Mouse (Mus musculus): ENCODE results near the gene 4931422A03Rik. TPM values are rescaled to one million over a fixed set of nuclear protein-coding genes. Genes with fewer than 3 reads are reported as not detected.

4931422A03Rik gene
- polyA plus RNA-seq, 1 experiment from 2014 or later, result 1.9 TPM

GRCm38 (mm10) chr2:103977216-103977615 lies 50.9 kb downstream of the 4931422A03Rik start:
- Histone ChIP-seq H3K9me3 (ENCODE audit: control insufficient read depth, low read length) (no peaks in the 10 kb centered on the region), H3K9ac (ENCODE audit: low read length) (no peak overlapping the region), H3K4me2 (ENCODE audit: low read depth, low read length) (no peak overlapping the region), H3K4me3 (ENCODE audit: low read length) (no peak overlapping the region), H3K27ac (ENCODE audit: low read length) (no peak overlapping the region), H3K27me3 (ENCODE audit: control insufficient read depth, insufficient read depth, low read depth, low read length) (peaks cover 4% of the 10 kb centered on the region; the same call in 1 of the 2 replicates), H3K4me1 (replicated peaks; ENCODE audit: control insufficient read depth, insufficient read depth, low read length) (no peaks in the 10 kb centered on the region), H3K36me3 (ENCODE audit: control insufficient read depth, insufficient read depth, low read length) (no peaks in the 10 kb centered on the region)
- no peak for ATAC-seq (ENCODE audit: low read depth)
- 67% methylated on average over 8 of the region's 8 CpGs for WGBS

GRCm38 (mm10) chr2:103975904-103976303 lies 52.3 kb downstream of the 4931422A03Rik start:
- WGBS, result 61% methylated on average over 7 of the region's 7 CpGs

GRCm38 (mm10) chr2:103971838-103972237 lies 56.3 kb downstream of the 4931422A03Rik start:
- WGBS, result 10% methylated on average over 3 of the region's 3 CpGs
- Histone ChIP-seq H3K9me3 (ENCODE audit: control insufficient read depth, low read length) (no peaks in the 10 kb centered on the region), H3K27me3 (ENCODE audit: control insufficient read depth, insufficient read depth, low read depth, low read length) (peaks cover 19% of the 10 kb centered on the region; the same call in 1 of the 2 replicates), H3K4me1 (replicated peaks; ENCODE audit: control insufficient read depth, insufficient read depth, low read length) (peaks cover 7% of the 10 kb centered on the region; the same call in 1 of the 2 replicates), H3K36me3 (ENCODE audit: control insufficient read depth, insufficient read depth, low read length) (no peaks in the 10 kb centered on the region), H3K27ac (ENCODE audit: low read length) (no peak overlapping the region), H3K9ac (ENCODE audit: low read length) (no peak overlapping the region), H3K4me2 (ENCODE audit: low read depth, low read length) (peak overlapping the region; percentile 94; the same call in 1 of the 2 replicates), H3K4me3 (ENCODE audit: low read length) (peak overlapping the region; percentile 80)
- no peak for ATAC-seq (ENCODE audit: low read depth)

More at GRCm38 (mm10) chr2:103975904-103976303, 52.3 kb downstream of the 4931422A03Rik start:
- Histone ChIP-seq H3K27ac (ENCODE audit: low read length) (no peak overlapping the region), H3K4me1 (replicated peaks; ENCODE audit: control insufficient read depth, insufficient read depth, low read length) (peaks cover 2% of the 10 kb centered on the region; the same call in 1 of the 2 replicates), H3K4me2 (ENCODE audit: low read depth, low read length) (no peak overlapping the region), H3K9ac (ENCODE audit: low read length) (no peak overlapping the region), H3K27me3 (ENCODE audit: control insufficient read depth, insufficient read depth, low read depth, low read length) (peaks cover 10% of the 10 kb centered on the region; the same call in 1 of the 2 replicates), H3K4me3 (ENCODE audit: low read length) (no peak overlapping the region), H3K36me3 (ENCODE audit: control insufficient read depth, insufficient read depth, low read length) (no peaks in the 10 kb centered on the region), H3K9me3 (ENCODE audit: control insufficient read depth, low read length) (no peaks in the 10 kb centered on the region)
- ATAC-seq (ENCODE audit: low read depth), result no peak

- 3% methylated on average over 32 of the region's 32 CpGs for WGBS
- Histone ChIP-seq H3K27ac (ENCODE audit: low read length) (peak overlapping the region; percentile 75), H3K36me3 (ENCODE audit: control insufficient read depth, insufficient read depth, low read length) (no peaks in the 10 kb centered on the region), H3K9ac (ENCODE audit: low read length) (peak overlapping the region; percentile 77), H3K27me3 (ENCODE audit: control insufficient read depth, insufficient read depth, low read depth, low read length) (peaks cover 19% of the 10 kb centered on the region; the same call in 1 of the 2 replicates), H3K4me2 (ENCODE audit: low read depth, low read length) (peak overlapping the region; percentile 94), H3K4me3 (ENCODE audit: low read length) (peak overlapping the region; percentile 80), H3K4me1 (replicated peaks; ENCODE audit: control insufficient read depth, insufficient read depth, low read length) (peaks cover 7% of the 10 kb centered on the region; the same call in 1 of the 2 replicates), H3K9me3 (ENCODE audit: control insufficient read depth, low read length) (no peaks in the 10 kb centered on the region)
- ATAC-seq (ENCODE audit: low read depth), result no peak
Measured at GRCm38 (mm10) chr2:103970791-103971649, 57.1 kb downstream of the 4931422A03Rik start.

- Histone ChIP-seq H3K4me1 (replicated peaks; ENCODE audit: control insufficient read depth, insufficient read depth, low read length) (peaks cover 7% of the 10 kb centered on the region; the same call in 1 of the 2 replicates), H3K27ac (ENCODE audit: low read length) (peak overlapping the region; percentile 75), H3K4me3 (ENCODE audit: low read length) (peak overlapping the region; percentile 80), H3K27me3 (ENCODE audit: control insufficient read depth, insufficient read depth, low read depth, low read length) (peaks cover 19% of the 10 kb centered on the region; the same call in 1 of the 2 replicates), H3K4me2 (ENCODE audit: low read depth, low read length) (peak overlapping the region; percentile 94), H3K9ac (ENCODE audit: low read length) (peak overlapping the region; percentile 77), H3K9me3 (ENCODE audit: control insufficient read depth, low read length) (no peaks in the 10 kb centered on the region), H3K36me3 (ENCODE audit: control insufficient read depth, insufficient read depth, low read length) (no peaks in the 10 kb centered on the region)
- ATAC-seq (ENCODE audit: low read depth), result peak; percentile 75
- under 1% methylated on average over 32 of the region's 79 CpGs for WGBS
Measured at GRCm38 (mm10) chr2:103970041-103970790, 57.9 kb downstream of the 4931422A03Rik start.

DNA sequence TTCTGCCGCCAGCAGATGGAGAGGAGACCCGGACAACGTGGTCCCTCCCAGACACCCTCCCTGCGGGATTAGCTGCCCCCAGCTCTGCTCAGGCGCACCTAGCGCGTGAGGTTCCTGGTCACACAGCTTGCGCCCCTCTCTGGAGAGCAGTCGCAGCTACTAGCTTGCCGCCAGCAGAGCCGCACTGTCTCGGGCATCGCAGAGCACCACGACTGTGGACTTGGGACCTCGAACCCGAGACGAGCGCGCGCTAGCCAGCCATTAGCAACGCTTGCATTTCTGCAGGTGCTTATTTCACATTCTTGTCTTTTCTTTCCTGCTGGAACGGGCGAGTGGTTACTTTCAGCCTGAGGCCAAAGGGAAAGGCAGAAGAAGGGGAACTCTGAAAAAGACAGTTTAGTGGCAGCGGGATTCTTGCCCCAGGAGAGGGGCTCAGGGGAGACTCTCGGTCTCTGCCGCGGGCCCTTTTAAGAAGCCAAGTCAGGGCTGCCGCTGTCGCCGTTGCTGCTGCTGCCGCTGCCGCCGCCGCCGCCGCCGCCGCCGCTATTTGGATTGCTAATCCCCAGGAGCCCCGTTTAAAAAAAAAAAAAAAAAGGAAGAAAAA lies 58.6 kb downstream of the 4931422A03Rik start:
- peak overlapping the region; percentile 77 for H3K9ac ChIP-seq (ENCODE audit: low read length)
- under 1% methylated on average over 39 of the region's 40 CpGs for WGBS
- H3K27ac ChIP-seq (ENCODE audit: low read length), result peak overlapping the region; percentile 61
- peaks cover 19% of the 10 kb centered on the region; the same call in 1 of the 2 replicates for H3K27me3 ChIP-seq (ENCODE audit: control insufficient read depth, insufficient read depth, low read depth, low read length)
- H3K36me3 ChIP-seq (ENCODE audit: control insufficient read depth, insufficient read depth, low read length), result no peaks in the 10 kb centered on the region
- no peaks in the 10 kb centered on the region for H3K9me3 ChIP-seq (ENCODE audit: control insufficient read depth, low read length)
- ATAC-seq (ENCODE audit: low read depth), result peak; percentile 75
- H3K4me3 ChIP-seq (ENCODE audit: low read length), result peak overlapping the region; percentile 80
- H3K4me2 ChIP-seq (ENCODE audit: low read depth, low read length), result peak overlapping the region; percentile 94
- peaks cover 7% of the 10 kb centered on the region; the same call in 1 of the 2 replicates for H3K4me1 ChIP-seq (replicated peaks; ENCODE audit: control insufficient read depth, insufficient read depth, low read length)

DNA sequence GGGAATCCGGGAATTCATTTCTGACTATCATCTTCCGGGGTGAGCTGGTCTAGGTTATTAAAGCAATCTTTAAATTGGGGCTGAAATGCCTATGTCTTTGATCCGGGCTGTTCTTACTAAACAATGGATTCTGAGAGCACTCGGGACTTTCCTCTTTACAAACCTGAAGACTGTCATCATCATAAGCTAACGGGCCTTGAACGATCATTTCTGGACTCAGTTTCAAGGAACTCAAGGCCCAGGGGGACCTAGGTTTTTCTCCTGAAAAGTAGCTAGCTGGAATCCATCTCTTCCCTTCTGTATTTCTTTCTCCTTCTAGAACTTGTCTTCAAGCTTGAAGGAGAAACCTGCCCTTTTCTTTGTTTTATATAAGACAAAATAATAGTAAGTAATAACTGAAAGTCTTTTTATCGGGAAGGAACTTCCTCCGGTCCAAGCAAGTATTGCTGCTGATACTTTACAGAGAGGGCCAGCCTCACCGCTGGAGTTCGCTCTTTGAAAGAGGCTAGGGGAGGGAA lies 59.2 kb downstream of the 4931422A03Rik start:
- peak overlapping the region; percentile 94 for H3K4me2 ChIP-seq (ENCODE audit: low read depth, low read length)
- H3K4me3 ChIP-seq (ENCODE audit: low read length), result peak overlapping the region; percentile 80
- H3K4me1 ChIP-seq (replicated peaks; ENCODE audit: control insufficient read depth, insufficient read depth, low read length), result peaks cover 7% of the 10 kb centered on the region; the same call in 1 of the 2 replicates
- peak overlapping the region; percentile 77 for H3K9ac ChIP-seq (ENCODE audit: low read length)
- H3K27ac ChIP-seq (ENCODE audit: low read length), result peak overlapping the region; percentile 61
- H3K9me3 ChIP-seq (ENCODE audit: control insufficient read depth, low read length), result no peaks in the 10 kb centered on the region
- no peak for ATAC-seq (ENCODE audit: low read depth)
- peaks cover 19% of the 10 kb centered on the region; the same call in 1 of the 2 replicates for H3K27me3 ChIP-seq (ENCODE audit: control insufficient read depth, insufficient read depth, low read depth, low read length)
- 22% methylated on average over 10 of the region's 10 CpGs for WGBS
- no peaks in the 10 kb centered on the region for H3K36me3 ChIP-seq (ENCODE audit: control insufficient read depth, insufficient read depth, low read length)

DNA sequence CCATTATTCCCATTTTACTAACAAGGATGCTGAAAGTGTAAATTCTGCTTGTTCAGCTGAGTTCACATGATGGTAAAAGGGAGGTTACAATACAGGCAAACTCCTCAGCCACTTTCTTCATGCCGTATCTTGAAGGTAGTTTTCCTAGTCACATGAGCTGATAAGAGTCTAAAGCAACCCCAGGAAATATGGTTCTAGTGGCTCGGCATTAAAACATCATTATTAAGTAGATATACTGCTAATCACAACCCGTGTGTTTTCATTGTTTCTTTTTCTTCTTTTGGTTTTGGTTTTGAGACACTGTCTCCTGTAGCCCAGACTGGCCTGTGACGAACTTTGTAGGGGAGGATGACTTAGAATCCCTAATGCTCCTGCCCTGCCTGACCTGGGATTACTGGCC lies 60.0 kb downstream of the 4931422A03Rik start:
- no peak for ATAC-seq (ENCODE audit: low read depth)
- no peaks in the 10 kb centered on the region for H3K36me3 ChIP-seq (ENCODE audit: control insufficient read depth, insufficient read depth, low read length)
- peaks cover 7% of the 10 kb centered on the region; the same call in 1 of the 2 replicates for H3K4me1 ChIP-seq (replicated peaks; ENCODE audit: control insufficient read depth, insufficient read depth, low read length)
- H3K9me3 ChIP-seq (ENCODE audit: control insufficient read depth, low read length), result no peaks in the 10 kb centered on the region
- no peak overlapping the region for H3K27ac ChIP-seq (ENCODE audit: low read length)
- H3K27me3 ChIP-seq (ENCODE audit: control insufficient read depth, insufficient read depth, low read depth, low read length), result peaks cover 19% of the 10 kb centered on the region; the same call in 1 of the 2 replicates
- no peak overlapping the region for H3K9ac ChIP-seq (ENCODE audit: low read length)
- no peak overlapping the region for H3K4me2 ChIP-seq (ENCODE audit: low read depth, low read length)
- H3K4me3 ChIP-seq (ENCODE audit: low read length), result no peak overlapping the region
- WGBS, result 58% methylated on average over 4 of the region's 4 CpGs

Measured in lung, embryonic 16.5 days (tissue).